In genomic region chr1:66700693-66701575, GRCm38 (mm10) we compare ENCODE assay signal across 8 mouse cellular contexts. TPM values are rescaled to one million over a fixed set of nuclear protein-coding genes. Genes with fewer than 3 reads are reported as not detected.
DNase-seq lines count a peak whose midpoint lies in the region; ATAC-seq lines count a peak whose summit lies in the region.

Gene Rpe, plus strand, starts transcription at chr1:66700831.

- H3K4me2 ChIP-seq in hindbrain, embryonic 11.5 days (replicated peaks; ENCODE audit: low read depth, low read length): peak within 1 kb of the TSS; percentile 39

- peak; percentile 100 for ATAC-seq in hindbrain, embryonic 11.5 days (ENCODE audit: low FRiP score)

- H3K9me3 ChIP-seq in hindbrain, embryonic 11.5 days (ENCODE audit: control insufficient read depth, low read length): no peaks in the 10 kb centered on the region

- H3K4me1 ChIP-seq in hindbrain, embryonic 11.5 days (replicated peaks; ENCODE audit: control insufficient read depth, insufficient read depth, low read length): 0 out of 2 replicates have a peak, but pooled peaks cover 2% of the 10 kb centered on the region

- peak; percentile 94 for DNase-seq in MN1 (ENCODE audit: low spot score)
- DNase-seq in cerebellum, adult 9-10 months: peak; percentile 88
- DNase-seq in frontal cortex, adult 2 months (ENCODE audit: extremely low spot score in 1 of 2, low spot score in 1 of 2): peak; percentile 72 to 92
- DNase-seq in hindbrain, embryonic 11.5 days (ENCODE audit: low spot score): peak; percentile 97
- DNase-seq in layer of hippocampus, postnatal 10 days (ENCODE audit: low spot score in 2 of 2): peak; percentile 88 to 93
- DNase-seq in lung, postnatal 10 days: peak; percentile 97
- DNase-seq in ovary, postnatal 36 days (ENCODE audit: low spot score): peak; percentile 93
- DNase-seq in thymus, postnatal 25 days: peak; percentile 94

- H3K4me3 ChIP-seq in hindbrain, embryonic 11.5 days (ENCODE audit: low read depth, low read length): peak within 1 kb of the TSS; percentile 81

- H3K9ac ChIP-seq in hindbrain, embryonic 11.5 days (ENCODE audit: low read depth, low read length): peak within 1 kb of the TSS; percentile 76

- WGBS in hindbrain, embryonic 11.5 days: under 1% methylated on average over 56 of the region's 73 CpGs

- H3K27ac ChIP-seq in hindbrain, embryonic 11.5 days (ENCODE audit: low read depth, low read length): peak within 1 kb of the TSS; percentile 11; the same call in 1 of the 2 replicates

- H3K36me3 ChIP-seq in hindbrain, embryonic 11.5 days (ENCODE audit: control insufficient read depth, insufficient read depth, low read length): no peaks in the 10 kb centered on the region

- no peaks in the 10 kb centered on the region for H3K27me3 ChIP-seq in hindbrain, embryonic 11.5 days (ENCODE audit: control insufficient read depth, insufficient read depth, low read length)

RNA-seq across cellular contexts. Expression of gene Rpe, which starts in this region (rescaled TPM):
- polyA plus RNA-seq in frontal cortex, adult 2 months (2012; rRNA removed): 26.1 and 26.5 TPM in 2 replicates
- 52.0 and 59.1 TPM in 2 replicates for polyA plus RNA-seq in hindbrain, embryonic 11.5 days (2014; fragmentation: Nextera tagmentation; extraction: Ambion mirVana)
- total RNA-seq in layer of hippocampus, postnatal 10 days (2021): 10 to 100 TPM; 34.7 to 42.6 TPM

Comparison
In these comparisons a context has a peak if more than half of its experiments do, and no peak if none do; other contexts are left out.
1. Peak in every context shown above with its lines: DNase-seq, ATAC-seq, H3K4me3 ChIP-seq and H3K27ac ChIP-seq.